Mouse (Mus musculus): Measurements from ENCODE around the gene Bicra. TPM values are rescaled to one million over a fixed set of nuclear protein-coding genes. Genes with fewer than 3 reads are reported as not detected.

Gene Bicra
- polyA plus RNA-seq, 1 experiment from 2014 or later = 9.6 TPM

DNA sequence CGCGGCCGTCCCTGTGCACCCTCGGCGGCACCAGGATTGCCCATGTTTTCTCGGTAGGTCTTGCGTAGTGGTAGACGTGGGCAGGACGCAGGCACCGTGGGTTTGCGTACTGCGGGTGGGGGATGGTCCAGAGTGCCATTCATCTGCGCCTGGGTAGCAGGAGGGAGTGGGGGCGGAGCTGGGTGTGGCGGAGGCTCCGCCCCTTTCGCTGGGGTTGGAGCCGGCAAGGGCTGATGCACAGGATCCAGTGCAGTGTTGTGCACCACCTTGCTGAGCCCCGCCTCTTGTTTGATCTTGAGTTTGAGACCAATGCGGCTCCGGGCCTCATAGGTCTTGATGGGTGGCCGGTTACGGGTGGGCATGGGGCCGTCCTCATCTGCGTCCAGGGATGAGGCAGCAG is 75.5 kb downstream of the Bicra start:
- Histone ChIP-seq H3K4me3 (ENCODE audit: low read depth, low read length) (no peak overlapping the region), H3K9me3 (ENCODE audit: low read depth, low read length) (no peaks in the 10 kb centered on the region), H3K27me3 (ENCODE audit: insufficient read depth, low read length) (no peaks in the 10 kb centered on the region), H3K27ac (ENCODE audit: low read depth) (no peak overlapping the region), H3K9ac (no peak overlapping the region), H3K4me1 (ENCODE audit: insufficient read depth) (no peaks in the 10 kb centered on the region), H3K4me2 (no peak overlapping the region), H3K36me3 (ENCODE audit: insufficient read depth) (peaks cover 58% of the 10 kb centered on the region)
- ATAC-seq (ENCODE audit: insufficient read depth) (no peak), DNase-seq (no peak)
- TF ChIP-seq CTCF (IDR thresholded peaks at IDR 0.05; ENCODE audit: low read depth) = no peak
- WGBS = 74% methylated on average over 25 of the region's 25 CpGs

GRCm38 (mm10) chr7:15969674-15970073 is 78.0 kb downstream of the Bicra start:
- H3K36me3 ChIP-seq (ENCODE audit: insufficient read depth) = peaks cover 38% of the 10 kb centered on the region
- no peak overlapping the region for H3K4me2 ChIP-seq
- TF ChIP-seq CTCF (IDR thresholded peaks at IDR 0.05; ENCODE audit: low read depth) = peak; percentile 35
- 78% methylated on average over 3 of the region's 3 CpGs for whole genome bisulfite sequencing
- H3K27me3 ChIP-seq (ENCODE audit: insufficient read depth, low read length) = no peaks in the 10 kb centered on the region
- no peak overlapping the region for H3K4me3 ChIP-seq (ENCODE audit: low read depth, low read length)
- H3K9me3 ChIP-seq (ENCODE audit: low read depth, low read length) = no peaks in the 10 kb centered on the region
- DNase-seq = peak; percentile 35
- H3K9ac ChIP-seq = no peak overlapping the region
- 0 out of 2 replicates have a peak, but pooled peaks cover 3% of the 10 kb centered on the region for H3K4me1 ChIP-seq (ENCODE audit: insufficient read depth)
- ATAC-seq (ENCODE audit: insufficient read depth) = no peak
- H3K27ac ChIP-seq (ENCODE audit: low read depth) = no peak overlapping the region

GRCm38 (mm10) chr7:15968322-15968721 is 79.4 kb downstream of the Bicra start:
- Histone ChIP-seq H3K36me3 (ENCODE audit: insufficient read depth) (peaks cover 34% of the 10 kb centered on the region), H3K27me3 (ENCODE audit: insufficient read depth, low read length) (no peaks in the 10 kb centered on the region), H3K9me3 (ENCODE audit: low read depth, low read length) (no peaks in the 10 kb centered on the region), H3K9ac (no peak overlapping the region), H3K4me1 (ENCODE audit: insufficient read depth) (peaks cover 8% of the 10 kb centered on the region), H3K4me3 (ENCODE audit: low read depth, low read length) (no peak overlapping the region), H3K4me2 (no peak overlapping the region), H3K27ac (ENCODE audit: low read depth) (no peak overlapping the region)
- ATAC-seq (ENCODE audit: insufficient read depth) (no peak), DNase-seq (no peak)
- TF ChIP-seq CTCF (IDR thresholded peaks at IDR 0.05; ENCODE audit: low read depth) = no peak
- WGBS = 86% methylated on average over 8 of the region's 8 CpGs

GRCm38 (mm10) chr7:15967312-15967711 is 80.4 kb downstream of the Bicra start, which contains the start of gene Ehd2:
TSS of gene Ehd2 (minus strand) at chr7:15967567.
- peak; percentile 93 for DNase-seq

GRCm38 (mm10) chr7:15966489-15966888 is 81.2 kb downstream of the Bicra start:
- WGBS = 64% methylated on average over 3 of the region's 3 CpGs
- H3K4me3 ChIP-seq (ENCODE audit: low read depth, low read length) = peak overlapping the region; percentile 52
- no peaks in the 10 kb centered on the region for H3K27me3 ChIP-seq (ENCODE audit: insufficient read depth, low read length)
- TF ChIP-seq CTCF (IDR thresholded peaks at IDR 0.05; ENCODE audit: low read depth) = no peak
- H3K4me2 ChIP-seq = peak overlapping the region; percentile 57
- H3K36me3 ChIP-seq (ENCODE audit: insufficient read depth) = peaks cover 18% of the 10 kb centered on the region; the same call in 1 of the 2 replicates
- H3K9me3 ChIP-seq (ENCODE audit: low read depth, low read length) = no peaks in the 10 kb centered on the region
- no peak for ATAC-seq (ENCODE audit: insufficient read depth)
- no peak overlapping the region for H3K27ac ChIP-seq (ENCODE audit: low read depth)
- H3K9ac ChIP-seq = peak overlapping the region; percentile 69; the same call in 1 of the 2 replicates
- H3K4me1 ChIP-seq (ENCODE audit: insufficient read depth) = peaks cover 22% of the 10 kb centered on the region
- DNase-seq = no peak

More at GRCm38 (mm10) chr7:15967312-15967711, 80.4 kb downstream of the Bicra start, which contains the start of gene Ehd2:
- Histone ChIP-seq H3K4me1 (ENCODE audit: insufficient read depth) (peaks cover 18% of the 10 kb centered on the region), H3K9ac (peak within 1 kb of the TSS; percentile 69), H3K36me3 (ENCODE audit: insufficient read depth) (peaks cover 26% of the 10 kb centered on the region), H3K4me3 (ENCODE audit: low read depth, low read length) (peak within 1 kb of the TSS; percentile 52), H3K4me2 (peak within 1 kb of the TSS; percentile 57), H3K27ac (ENCODE audit: low read depth) (peak within 1 kb of the TSS; percentile 58), H3K27me3 (ENCODE audit: insufficient read depth, low read length) (no peaks in the 10 kb centered on the region), H3K9me3 (ENCODE audit: low read depth, low read length) (no peaks in the 10 kb centered on the region)
- ATAC-seq (ENCODE audit: insufficient read depth) = peak; percentile 87
- peak; percentile 80 for TF ChIP-seq CTCF (IDR thresholded peaks at IDR 0.05; ENCODE audit: low read depth)
- under 1% methylated on average over 22 of the region's 22 CpGs for WGBS

DNA sequence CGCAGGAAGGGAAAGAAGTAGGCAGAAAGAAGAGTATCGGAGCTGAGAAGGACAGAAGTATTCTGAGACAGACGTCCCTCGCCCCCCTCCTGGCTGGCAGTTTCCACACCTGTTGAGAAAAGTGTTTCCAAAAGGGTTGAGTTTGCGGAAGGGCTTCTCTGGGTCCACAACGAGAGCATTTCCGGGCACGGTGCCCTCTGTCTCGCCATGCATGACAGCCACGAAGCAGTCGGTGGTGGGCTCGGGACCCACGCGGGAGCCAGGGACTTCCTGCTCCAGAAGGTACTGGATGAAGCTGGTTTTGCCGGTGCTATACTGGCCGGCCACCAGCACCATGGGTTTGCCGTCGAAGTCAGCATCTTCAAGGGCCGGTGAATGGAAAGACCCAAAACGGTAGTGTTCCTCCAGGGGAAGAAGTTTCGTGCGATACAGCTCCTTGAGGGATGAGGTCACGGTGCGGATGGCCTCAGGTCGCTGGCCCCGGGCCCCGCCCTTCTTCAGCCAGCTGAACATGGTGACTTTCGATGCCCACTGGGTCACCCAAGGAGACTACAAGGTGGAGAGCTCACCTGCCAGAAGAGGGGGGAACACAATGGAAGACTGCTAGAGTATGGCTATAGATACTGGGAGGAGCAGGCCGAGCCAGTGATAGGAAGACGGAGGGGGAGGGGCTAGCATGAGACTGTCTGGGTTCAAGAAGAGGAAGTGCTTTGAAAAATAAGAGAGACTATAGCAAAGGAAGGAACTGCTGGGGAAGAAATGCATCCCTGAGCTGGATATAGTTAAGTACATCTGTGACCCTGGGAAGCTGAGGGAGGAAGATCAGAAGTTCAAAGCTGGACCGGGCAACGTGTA is 83.7 kb downstream of the Bicra start:
- peaks cover 25% of the 10 kb centered on the region for H3K4me1 ChIP-seq (ENCODE audit: insufficient read depth)
- WGBS = 81% methylated on average over 32 of the region's 32 CpGs
- no peak overlapping the region for H3K9ac ChIP-seq
- H3K36me3 ChIP-seq (ENCODE audit: insufficient read depth) = peaks cover 25% of the 10 kb centered on the region
- TF ChIP-seq CTCF (IDR thresholded peaks at IDR 0.05; ENCODE audit: low read depth) = no peak
- H3K9me3 ChIP-seq (ENCODE audit: low read depth, low read length) = no peaks in the 10 kb centered on the region
- H3K4me3 ChIP-seq (ENCODE audit: low read depth, low read length) = no peak overlapping the region
- peak overlapping the region; percentile 57 for H3K4me2 ChIP-seq
- ATAC-seq (ENCODE audit: insufficient read depth) = no peak
- peak overlapping the region; percentile 78 for H3K27ac ChIP-seq (ENCODE audit: low read depth)
- peak; percentile 45 for DNase-seq
- no peaks in the 10 kb centered on the region for H3K27me3 ChIP-seq (ENCODE audit: insufficient read depth, low read length)
